Mouse (Mus musculus): Measurements from ENCODE around the gene Hmg20a. TPM values are rescaled to one million over a fixed set of nuclear protein-coding genes. Genes with fewer than 3 reads are reported as not detected.
"Not testable (repeated sequence)": the region's sequence is repeated elsewhere in the genome, so short reads cannot be mapped to it uniquely, and the experiment has no call there.

Hmg20a gene
- polyA plus RNA-seq, 1 experiment from 2014 or later, result 80.4 TPM

DNA sequence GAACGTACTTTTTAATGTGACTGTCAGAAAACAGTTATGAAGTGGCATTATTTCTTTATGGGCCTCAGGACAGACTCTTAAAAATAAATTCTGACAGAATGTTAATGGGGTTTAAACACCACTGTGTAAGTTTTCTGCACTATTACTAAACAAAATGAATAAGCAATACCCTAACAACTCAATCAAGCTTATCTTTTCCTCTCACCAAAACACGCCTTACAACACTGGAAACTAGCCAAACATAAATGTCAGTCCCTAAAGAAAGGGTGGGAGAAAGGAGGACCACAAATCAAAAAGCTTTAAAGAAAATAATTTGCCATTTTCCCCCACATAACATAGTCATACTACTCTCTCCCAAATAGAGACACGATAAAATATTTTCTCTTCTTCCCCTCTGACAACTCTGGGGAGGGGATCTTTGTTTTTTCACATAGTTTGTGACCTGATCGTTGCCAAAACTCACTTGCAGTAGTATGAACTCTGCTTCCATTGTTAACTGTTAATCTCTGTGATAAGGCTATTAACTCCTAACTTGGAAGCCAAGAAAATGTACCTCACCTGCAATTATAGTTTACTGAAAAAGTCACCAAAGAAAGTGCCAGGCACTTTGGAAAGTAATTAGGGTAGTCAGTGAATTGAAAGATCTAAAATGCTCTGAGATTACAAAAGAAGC lies 2.3 kb upstream of the Hmg20a start:
- H3K27ac ChIP-seq (replicated peaks), result no peak overlapping the region

DNA sequence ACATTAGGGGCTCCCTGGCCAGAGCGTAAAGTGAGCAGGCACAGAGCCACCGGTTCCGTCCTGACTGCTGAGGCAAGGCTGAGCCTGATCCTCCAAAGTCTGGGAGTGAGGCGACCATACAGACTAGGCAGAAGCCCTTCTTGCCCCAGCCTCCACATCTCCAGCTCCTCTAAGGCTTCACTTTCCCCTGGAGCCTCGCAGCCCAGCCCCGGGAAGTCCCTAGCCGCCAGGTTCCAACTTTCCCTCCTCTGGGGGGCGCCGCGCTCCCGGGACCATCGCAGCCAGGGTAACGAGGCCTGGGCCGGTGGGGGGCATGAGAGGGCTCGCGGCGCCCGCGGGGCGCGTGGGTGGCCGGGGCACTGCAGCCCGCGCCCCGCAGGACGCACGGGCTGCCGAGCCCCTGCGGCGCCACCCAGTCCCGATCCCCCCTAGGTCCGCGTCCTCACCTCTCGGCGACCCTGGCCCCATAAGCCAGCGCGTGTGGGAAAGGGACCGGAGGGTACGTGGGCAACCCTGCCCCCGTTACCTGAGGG lies 928 bp upstream of the Hmg20a start:
- Histone ChIP-seq H3K4me2 (peak overlapping the region; percentile 78), H3K27me3 (no peaks in the 10 kb centered on the region), H3K4me1 (replicated peaks) (peaks cover 57% of the 10 kb centered on the region), H3K27ac (replicated peaks) (peak overlapping the region; percentile 90), H3K36me3 (no peaks in the 10 kb centered on the region), H3K9ac (peak overlapping the region; percentile 79), H3K9me3 (no peaks in the 10 kb centered on the region), H3K4me3 (peak overlapping the region; percentile 69)
- 1% methylated on average over 38 of the region's 40 CpGs for WGBS
- peak; percentile 64 for ATAC-seq (ENCODE audit: low read depth)

More for the DNA sequence above, 2.3 kb upstream of the Hmg20a start:
- Histone ChIP-seq H3K36me3 (no peaks in the 10 kb centered on the region), H3K9ac (no peak overlapping the region), H3K27me3 (no peaks in the 10 kb centered on the region), H3K4me3 (peak overlapping the region; percentile 69; the same call in 1 of the 2 replicates), H3K9me3 (no peaks in the 10 kb centered on the region), H3K4me2 (peak overlapping the region; percentile 78), H3K4me1 (replicated peaks) (peaks cover 43% of the 10 kb centered on the region)
- 63% methylated on average over 4 of the region's 4 CpGs for WGBS
- ATAC-seq (ENCODE audit: low read depth), result no peak

DNA sequence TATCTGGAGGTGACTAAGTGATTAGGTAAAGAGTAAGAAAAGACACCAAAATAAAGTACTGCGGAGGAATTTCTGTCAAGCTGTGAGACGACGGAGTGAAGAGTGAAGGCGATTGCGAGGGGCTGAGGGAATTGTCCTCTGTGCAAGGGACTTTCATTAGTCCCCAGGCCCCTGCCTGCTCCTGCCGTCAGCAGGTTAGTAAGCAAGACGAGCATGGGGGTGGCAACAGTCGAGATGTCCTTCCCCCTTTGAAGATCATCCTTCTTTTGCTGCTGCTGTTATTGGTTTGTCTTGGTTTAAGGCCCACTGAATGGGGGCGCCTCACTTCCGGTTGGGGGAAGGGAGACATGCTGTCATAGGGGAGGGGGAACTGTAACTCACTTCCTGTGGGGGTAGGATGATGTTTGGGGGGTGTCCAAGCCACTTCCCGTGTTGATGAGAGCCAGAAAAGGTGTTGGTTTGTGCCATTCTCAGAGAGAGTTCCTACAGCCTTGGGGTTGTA lies 380 bp downstream of the Hmg20a start:
- no peaks in the 10 kb centered on the region for H3K36me3 ChIP-seq
- peak overlapping the region; percentile 79 for H3K9ac ChIP-seq
- ATAC-seq (ENCODE audit: low read depth), result peak; percentile 54
- WGBS, result under 1% methylated on average over 11 of the region's 11 CpGs
- peak overlapping the region; percentile 78 for H3K4me2 ChIP-seq
- H3K4me3 ChIP-seq, result peak overlapping the region; percentile 69
- no peaks in the 10 kb centered on the region for H3K27me3 ChIP-seq
- H3K4me1 ChIP-seq (replicated peaks), result peaks cover 64% of the 10 kb centered on the region
- no peaks in the 10 kb centered on the region for H3K9me3 ChIP-seq
- peak overlapping the region; percentile 97 for H3K27ac ChIP-seq (replicated peaks)

DNA sequence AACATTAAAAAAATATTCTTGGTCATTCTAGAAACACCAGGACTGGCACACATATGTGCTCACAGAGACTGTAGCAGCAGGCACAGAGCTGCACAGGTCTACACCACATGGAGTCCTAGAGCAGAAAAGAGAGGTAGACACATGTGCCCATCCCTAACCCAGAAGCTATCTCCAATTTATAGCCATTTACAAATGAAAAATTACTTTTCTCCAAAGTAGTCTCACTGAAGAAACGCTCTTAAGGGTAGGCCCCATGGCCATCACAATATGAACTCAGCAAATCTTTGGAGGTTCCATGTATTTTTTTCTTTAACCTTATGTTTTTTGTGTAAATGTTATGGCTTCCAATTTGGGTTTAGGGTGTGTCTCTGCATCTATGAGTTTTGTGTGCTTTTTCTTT lies 1.8 kb downstream of the Hmg20a start:
- peak overlapping the region; percentile 78 for H3K4me2 ChIP-seq
- H3K9me3 ChIP-seq, result no peaks in the 10 kb centered on the region
- peak overlapping the region; percentile 50 for H3K9ac ChIP-seq
- peaks cover 66% of the 10 kb centered on the region for H3K4me1 ChIP-seq (replicated peaks)
- WGBS, result 100% methylated on average over 1 of the region's 1 CpGs
- no peak overlapping the region for H3K4me3 ChIP-seq
- H3K36me3 ChIP-seq, result no peaks in the 10 kb centered on the region
- no peak for ATAC-seq (ENCODE audit: low read depth)
- H3K27ac ChIP-seq (replicated peaks), result no peak overlapping the region
- no peaks in the 10 kb centered on the region for H3K27me3 ChIP-seq

DNA sequence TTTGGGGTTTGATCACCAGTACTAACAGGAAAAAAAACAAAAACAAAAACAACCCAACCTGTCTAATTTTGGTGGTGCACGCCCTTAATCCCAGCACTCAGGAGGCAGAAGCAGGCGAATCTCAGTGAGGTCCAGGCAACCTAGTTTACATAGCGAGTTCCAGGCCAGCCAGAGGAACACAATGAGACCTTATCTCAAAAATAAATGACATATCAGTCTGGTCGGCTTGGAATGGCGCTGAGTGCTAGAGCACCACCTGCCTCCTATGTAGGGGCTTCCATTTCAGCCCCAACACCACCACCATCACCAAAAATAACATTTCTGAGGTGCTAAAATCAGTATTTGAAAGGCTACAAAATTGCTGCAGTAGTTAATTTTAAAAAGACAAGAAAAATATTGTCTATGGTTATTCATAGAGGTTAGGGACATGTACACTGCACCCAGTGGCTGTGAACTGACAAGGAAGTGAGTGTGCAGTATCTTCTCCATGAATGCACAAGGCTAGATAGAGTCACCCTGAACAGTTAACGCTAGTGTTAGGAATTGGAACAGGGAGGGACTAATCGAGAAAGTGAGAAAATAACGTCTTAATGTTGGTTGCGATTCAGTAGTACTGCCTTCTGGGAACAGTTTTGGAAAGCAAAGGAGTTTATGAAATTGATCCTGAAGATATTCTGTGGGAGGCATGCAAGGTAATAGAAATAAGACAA lies 2.6 kb downstream of the Hmg20a start:
- no peaks in the 10 kb centered on the region for H3K36me3 ChIP-seq
- peak overlapping the region; percentile 9; the same call in 1 of the 2 replicates for H3K4me2 ChIP-seq
- H3K4me1 ChIP-seq (replicated peaks), result peaks cover 60% of the 10 kb centered on the region
- H3K9ac ChIP-seq, result no peak overlapping the region
- no peaks in the 10 kb centered on the region for H3K27me3 ChIP-seq
- 86% methylated on average over 9 of the region's 9 CpGs for WGBS
- no peak overlapping the region for H3K27ac ChIP-seq (replicated peaks)
- H3K4me3 ChIP-seq, result no peak overlapping the region
- no peak for ATAC-seq (ENCODE audit: low read depth)
- H3K9me3 ChIP-seq, result no peaks in the 10 kb centered on the region

DNA sequence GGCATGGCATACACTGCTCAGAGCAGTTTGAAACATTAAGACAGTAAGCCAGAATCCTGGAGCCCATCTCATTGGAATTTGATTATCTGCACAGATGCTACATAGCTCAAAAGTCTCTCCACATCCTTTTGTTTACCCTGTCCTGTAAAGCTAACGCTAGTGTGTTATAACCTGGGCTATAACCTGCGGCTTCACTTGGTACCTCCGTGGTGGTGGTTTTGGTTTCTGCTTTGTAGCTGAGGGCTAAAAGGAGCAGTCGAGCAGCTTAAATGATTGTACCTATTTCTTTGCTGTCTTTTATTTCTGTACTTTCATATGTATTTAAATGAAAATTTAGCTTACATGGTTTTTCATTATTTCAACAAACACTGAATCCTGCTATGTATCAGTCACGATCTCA lies 3.6 kb downstream of the Hmg20a start:
- H3K27ac ChIP-seq (replicated peaks), result no peak overlapping the region
- peaks cover 50% of the 10 kb centered on the region for H3K4me1 ChIP-seq (replicated peaks)
- no peak overlapping the region for H3K9ac ChIP-seq
- no peak for ATAC-seq (ENCODE audit: low read depth)
- H3K36me3 ChIP-seq, result no peaks in the 10 kb centered on the region
- H3K9me3 ChIP-seq, result no peaks in the 10 kb centered on the region
- no peak overlapping the region for H3K4me2 ChIP-seq
- no peak overlapping the region for H3K4me3 ChIP-seq
- no peaks in the 10 kb centered on the region for H3K27me3 ChIP-seq
- 80% methylated on average over 5 of the region's 5 CpGs for WGBS

DNA sequence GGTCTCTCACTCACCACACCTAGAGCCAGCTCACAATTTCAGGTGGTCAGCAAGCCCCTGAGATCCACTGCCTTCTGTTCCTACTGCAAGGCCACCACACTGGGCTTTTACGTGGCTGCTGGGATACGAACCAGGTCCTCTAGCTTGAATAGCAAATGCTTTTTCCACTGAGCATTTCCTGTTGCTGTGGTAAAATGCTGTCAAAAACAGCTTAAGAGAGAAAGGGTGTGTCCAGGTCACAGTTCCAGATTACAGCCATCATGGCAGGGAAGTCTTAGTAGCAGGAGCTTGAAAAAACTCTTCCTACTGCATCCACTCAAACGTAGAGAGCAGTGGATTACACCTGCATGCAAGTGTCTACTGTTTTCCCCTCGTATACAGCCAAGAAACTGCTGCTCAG lies 6.5 kb downstream of the Hmg20a start:
- no peak overlapping the region for H3K9ac ChIP-seq
- no peak overlapping the region for H3K27ac ChIP-seq (replicated peaks)
- no peak overlapping the region for H3K4me3 ChIP-seq
- no peak overlapping the region for H3K4me2 ChIP-seq
- WGBS, result 87% methylated on average over 4 of the region's 4 CpGs
- no peaks in the 10 kb centered on the region for H3K27me3 ChIP-seq
- H3K9me3 ChIP-seq, result no peaks in the 10 kb centered on the region
- peaks cover 39% of the 10 kb centered on the region for H3K4me1 ChIP-seq (replicated peaks)
- no peaks in the 10 kb centered on the region for H3K36me3 ChIP-seq
- ATAC-seq (ENCODE audit: low read depth), result no peak

DNA sequence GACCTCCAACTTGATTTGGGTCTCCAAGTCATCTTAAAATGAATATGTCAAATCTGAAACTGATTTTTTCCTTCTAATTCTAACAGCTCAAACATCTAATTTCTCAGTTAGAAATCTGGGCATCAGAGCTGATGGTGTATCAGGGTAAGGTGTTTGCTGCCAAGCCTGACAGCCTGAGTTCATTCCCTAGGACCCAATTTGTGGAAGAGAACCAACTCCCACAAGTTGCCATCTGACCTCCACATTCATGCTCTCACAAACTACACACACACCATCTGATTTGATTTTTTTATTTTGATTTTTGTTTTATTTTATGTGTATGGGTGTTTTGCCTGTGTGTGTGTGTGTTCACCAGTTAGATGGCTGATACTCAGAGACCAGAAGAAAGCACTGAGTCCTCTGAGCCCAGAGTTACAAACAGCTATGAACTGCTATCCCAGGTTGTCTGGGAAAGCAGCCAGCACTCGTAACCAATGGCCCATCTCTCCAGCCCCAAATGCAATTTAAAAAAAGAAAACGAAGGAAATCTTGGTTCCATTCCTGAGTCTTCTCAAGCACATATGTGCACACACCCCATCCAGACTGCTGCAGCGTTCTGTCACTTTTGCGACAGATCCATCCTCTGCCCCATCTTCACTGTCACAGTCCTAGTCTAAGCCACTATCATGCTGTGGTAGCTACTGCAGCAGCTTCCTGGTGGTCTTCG lies 17.6 kb downstream of the Hmg20a start:
- Histone ChIP-seq H3K4me1 (replicated peaks) (no peaks in the 10 kb centered on the region), H3K4me3 (no peak overlapping the region), H3K9me3 (no peaks in the 10 kb centered on the region), H3K9ac (no peak overlapping the region), H3K4me2 (no peak overlapping the region), H3K36me3 (no peaks in the 10 kb centered on the region), H3K27me3 (no peaks in the 10 kb centered on the region), H3K27ac (replicated peaks) (no peak overlapping the region)
- ATAC-seq (ENCODE audit: low read depth), result no peak
- WGBS, result 79% methylated on average over 5 of the region's 5 CpGs

DNA sequence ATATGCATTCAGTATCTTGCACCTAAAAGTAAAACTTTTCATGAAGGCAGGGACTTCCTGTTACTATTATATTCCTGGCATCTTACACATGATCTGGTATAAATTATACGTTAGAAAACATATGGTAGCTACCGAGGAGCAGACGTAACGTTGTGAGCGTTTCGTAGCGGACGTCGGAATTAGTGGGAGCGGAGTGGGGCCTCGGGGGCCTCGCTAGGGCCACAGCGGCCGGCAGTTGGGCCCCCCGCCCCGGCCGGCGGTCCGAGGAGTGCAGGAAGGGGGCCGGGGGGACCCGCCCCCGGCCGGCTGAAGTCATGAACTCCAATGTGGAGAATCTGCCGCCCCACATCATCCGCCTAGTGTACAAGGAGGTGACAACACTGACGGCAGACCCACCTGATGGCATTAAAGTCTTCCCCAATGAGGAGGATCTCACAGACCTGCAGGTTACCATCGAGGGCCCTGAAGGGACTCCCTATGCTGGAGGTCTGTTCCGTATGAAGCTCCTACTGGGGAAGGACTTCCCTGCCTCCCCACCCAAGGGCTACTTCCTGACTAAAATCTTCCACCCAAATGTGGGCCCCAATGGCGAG lies 19.0 kb downstream of the Hmg20a start:
- 95% methylated on average over 28 of the region's 29 CpGs for WGBS
- not testable (repeated sequence) for H3K36me3 ChIP-seq; H3K4me2 ChIP-seq; H3K4me1 ChIP-seq (replicated peaks); H3K27me3 ChIP-seq; H3K9ac ChIP-seq; H3K4me3 ChIP-seq; H3K27ac ChIP-seq (replicated peaks); H3K9me3 ChIP-seq
- peak; percentile 61; the same call in 1 of the 2 replicates for ATAC-seq (ENCODE audit: low read depth)

DNA sequence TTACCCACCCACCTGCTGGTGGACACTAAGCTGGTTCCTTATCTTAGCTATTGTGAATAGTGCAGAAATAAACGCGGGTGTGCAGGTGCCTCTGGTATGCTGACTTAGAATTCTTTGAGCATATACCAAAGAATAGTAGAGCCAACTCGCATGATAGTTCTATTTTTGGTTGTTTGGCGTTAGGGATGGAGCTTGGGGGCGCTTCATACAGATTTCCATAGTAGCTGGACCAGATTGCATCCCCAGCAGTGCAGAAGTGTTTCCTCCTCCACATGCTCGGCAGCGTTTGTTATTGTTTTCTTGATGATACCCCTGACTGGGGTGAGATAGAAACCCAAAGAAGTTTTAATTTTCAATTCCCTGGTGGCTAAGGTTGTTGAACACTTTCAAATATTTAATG lies 21.3 kb downstream of the Hmg20a start:
- Histone ChIP-seq H3K36me3 (no peaks in the 10 kb centered on the region), H3K4me2 (no peak overlapping the region), H3K27me3 (no peaks in the 10 kb centered on the region), H3K9ac (no peak overlapping the region), H3K4me1 (replicated peaks) (no peaks in the 10 kb centered on the region), H3K9me3 (no peaks in the 10 kb centered on the region), H3K4me3 (no peak overlapping the region), H3K27ac (replicated peaks) (no peak overlapping the region)
- ATAC-seq (ENCODE audit: low read depth), result no peak
- WGBS, result 76% methylated on average over 7 of the region's 7 CpGs

DNA sequence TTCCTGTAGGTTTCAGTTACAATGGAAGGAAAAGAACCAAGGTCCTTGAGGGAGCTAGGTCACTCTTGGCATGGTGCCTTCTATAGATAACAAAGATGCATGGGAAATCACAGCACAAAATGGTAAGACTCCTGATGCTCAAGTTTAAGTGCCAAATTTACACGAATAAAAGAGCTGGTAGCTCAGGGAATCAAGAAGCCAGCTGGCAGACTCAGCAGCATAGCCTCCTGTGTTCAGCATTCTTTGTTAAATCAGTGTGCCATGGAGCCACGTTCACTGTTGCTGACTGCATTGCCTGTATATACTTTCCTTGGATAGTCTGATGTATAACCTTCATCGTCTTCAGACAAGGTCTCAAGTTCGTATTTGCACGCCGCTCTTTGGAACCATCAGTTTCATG lies 33.2 kb downstream of the Hmg20a start:
- Histone ChIP-seq H3K27ac (replicated peaks) (no peak overlapping the region), H3K36me3 (peaks cover 4% of the 10 kb centered on the region), H3K27me3 (no peaks in the 10 kb centered on the region), H3K4me3 (no peak overlapping the region), H3K9me3 (no peaks in the 10 kb centered on the region), H3K4me2 (no peak overlapping the region), H3K4me1 (replicated peaks) (0 out of 2 replicates have a peak, but pooled peaks cover 10% of the 10 kb centered on the region), H3K9ac (no peak overlapping the region)
- ATAC-seq (ENCODE audit: low read depth), result no peak
- WGBS, result 87% methylated on average over 6 of the region's 6 CpGs

All from neural tube, embryonic 13.5 days (tissue).